8 mouse cellular contexts compared by ENCODE assay signal in genomic region chr6:30509265-30510239, GRCm38 (mm10). TPM values are rescaled to one million over a fixed set of nuclear protein-coding genes. Genes with fewer than 3 reads are reported as not detected.
DNase-seq lines count a peak whose midpoint lies in the region; ATAC-seq and TF ChIP-seq lines count a peak whose summit lies in the region.

Gene Tmem209, minus strand, starts transcription at chr6:30509783.
Gene Ssmem1, plus strand, starts transcription at chr6:30509849.

- intact Hi-C loops in heart, postnatal 25 days (cut with DNase I), result no loop called here

- WGBS in forebrain, embryonic 15.5 days, result under 1% methylated on average over 37 of the region's 37 CpGs
- WGBS in lung, adult 2 months, result 1% methylated on average over 37 of the region's 37 CpGs

- peaks cover 5 to 7% of the 10 kb centered on the region in 2 experiments; a peak in 3 of 4 replicates for H3K4me1 ChIP-seq in ES-E14 (ENCODE audit: control insufficient read depth in 2 of 2, insufficient read depth in 2 of 2, low read length in 2 of 2, poor library complexity in 1 of 2)
- peaks cover 13% of the 10 kb centered on the region for H3K4me1 ChIP-seq in forebrain, embryonic 15.5 days
- peaks cover 2% of the 10 kb centered on the region; the same call in 1 of the 2 replicates for H3K4me1 ChIP-seq in lung, adult 2 months (ENCODE audit: control insufficient read depth, insufficient read depth, low read length)

- in situ Hi-C loops in ES-E14 (cut with MboI; ENCODE audit: low sequenced_read_pairs in 2 of 2, unreplicated experiment in 2 of 2), result no loop called here

- H3K36me3 ChIP-seq in ES-E14 (ENCODE audit: control insufficient read depth, insufficient read depth, low read length, poor library complexity, severe bottlenecking), result peaks cover 12% of the 10 kb centered on the region
- H3K36me3 ChIP-seq in forebrain, embryonic 15.5 days, result 0 out of 2 replicates have a peak, but pooled peaks cover 12% of the 10 kb centered on the region

- H3K4me3 ChIP-seq in ES-E14 (ENCODE audit: insufficient read depth in 1 of 2, low read depth in 1 of 2, low read length in 2 of 2, poor library complexity in 1 of 2, severe bottlenecking in 1 of 2), result peak within 1 kb of the TSS; percentile 81 to 95
- H3K4me3 ChIP-seq in forebrain, embryonic 15.5 days, result peak within 1 kb of the TSS; percentile 60
- peak within 1 kb of the TSS; percentile 90 for H3K4me3 ChIP-seq in lung, adult 2 months (replicated peaks; ENCODE audit: extremely low read depth, low read depth, low read length)

- peak; percentile 97 for DNase-seq in ES-E14 (ENCODE audit: low read depth, low spot score)
- DNase-seq in cerebellum, adult 11-12 months, result peak; percentile 98
- peak; percentile 99 for DNase-seq in heart, postnatal 25 days (ENCODE audit: low spot score)
- peak; percentile 98 to 99 for DNase-seq in layer of hippocampus, adult 18-20 months (ENCODE audit: low spot score in 2 of 2)
- DNase-seq in lung, adult 2 months, result peak; percentile 99
- peak; percentile 98 to 99 for DNase-seq in thymus, adult 18-20 months

- peak; percentile 99 for TF ChIP-seq POLR2A in lung, adult 2 months (IDR thresholded peaks at IDR 0.05; ENCODE audit: borderline replicate concordance, extremely low read depth, low read depth, low read length)

- peak; percentile 99 for ATAC-seq in forebrain, embryonic 15.5 days (replicated peaks)
- ATAC-seq in neutrophil, adult 5-6 weeks (ENCODE audit: extremely low read depth, insufficient number of reproducible peaks, low FRiP score, poor library complexity, severe bottlenecking), result peak; percentile 97

- H3K9ac ChIP-seq in ES-E14 (ENCODE audit: insufficient read depth, low read depth, low read length, poor library complexity, severe bottlenecking), result peak within 1 kb of the TSS; percentile 99
- peak within 1 kb of the TSS; percentile 75 for H3K9ac ChIP-seq in forebrain, embryonic 15.5 days (replicated peaks)

- H3K9me3 ChIP-seq in ES-E14 (ENCODE audit: control insufficient read depth, insufficient read depth, low read depth, low read length), result no peaks in the 10 kb centered on the region
- H3K9me3 ChIP-seq in forebrain, embryonic 15.5 days, result no peaks in the 10 kb centered on the region

- H3K27ac ChIP-seq in ES-E14 (ENCODE audit: insufficient read depth, low read depth, low read length, poor library complexity, severe bottlenecking), result peak within 1 kb of the TSS; percentile 91
- peak within 1 kb of the TSS; percentile 93 for H3K27ac ChIP-seq in forebrain, embryonic 15.5 days (replicated peaks)

- H3K27me3 ChIP-seq in forebrain, embryonic 15.5 days, result no peaks in the 10 kb centered on the region

- TF ChIP-seq CTCF in lung, adult 2 months (IDR thresholded peaks at IDR 0.05; ENCODE audit: insufficient read depth, low read length), result no peak

- peak within 1 kb of the TSS; percentile 64 for H3K4me2 ChIP-seq in forebrain, embryonic 15.5 days (replicated peaks)

TF ChIP-seq in ES-E14, 5 proteins besides CTCF, POLR2A, EP300 and RAD21:
- peak; percentile 99 for TF ChIP-seq CHD2 (IDR thresholded peaks at IDR 0.05; ENCODE audit: low read depth, low read length)
- peak; percentile 49; the same call in 1 of the 2 replicates for TF ChIP-seq HCFC1 (IDR thresholded peaks at IDR 0.05; ENCODE audit: borderline replicate concordance, insufficient read depth, low read length)
- TF ChIP-seq ZNF384 (IDR thresholded peaks at IDR 0.05; ENCODE audit: low read depth, low read length), result no peak
- no peak for TF ChIP-seq ZC3H11A (IDR thresholded peaks at IDR 0.05; ENCODE audit: borderline replicate concordance, low read depth, low read length)
- peak; percentile 78 for TF ChIP-seq MAFK (IDR thresholded peaks at IDR 0.05; ENCODE audit: insufficient read depth, low read depth, low read length)

RNA-seq across cellular contexts. Expression of gene Tmem209, which starts in this region (rescaled TPM):
- total RNA-seq in ES-E14 (2012; rRNA removed), result 104 and 138 TPM in 2 replicates
- polyA plus RNA-seq in forebrain, embryonic 15.5 days (2015; fragmentation: Nextera tagmentation; extraction: Ambion mirVana), result 32.6 and 34.1 TPM in 2 replicates
- total RNA-seq in heart, postnatal 25 days (2021), result 1 to 10 TPM; 7.5 TPM
- total RNA-seq in layer of hippocampus, adult 18-20 months (2021), result 10 to 100 TPM; 18.6 to 23.3 TPM
- 31.4 and 40.3 TPM in 2 replicates for polyA plus RNA-seq in lung, adult 2 months (2012; rRNA removed)
- 29.7 and 34.4 TPM in 2 replicates for total RNA-seq in neutrophil, adult 5-6 weeks (2017)

RNA-seq across cellular contexts. Expression of gene Ssmem1, which starts in this region (rescaled TPM):
- 0.37 and 0.58 TPM in 2 replicates for total RNA-seq in ES-E14 (2012; rRNA removed)
- polyA plus RNA-seq in forebrain, embryonic 15.5 days (2015; fragmentation: Nextera tagmentation; extraction: Ambion mirVana), result 0.14 TPM in 1 of 2 replicates, not detected in the other
- total RNA-seq in heart, postnatal 25 days (2021), result under 1 TPM in 1 of 2 experiments, not detected in 1; 0.25 TPM
- under 1 TPM; 0.54 to 0.63 TPM for total RNA-seq in layer of hippocampus, adult 18-20 months (2021)
- not detected in 2 replicates for polyA plus RNA-seq in lung, adult 2 months (2012; rRNA removed)
- 0.86 TPM in 1 of 2 replicates, not detected in the other for total RNA-seq in neutrophil, adult 5-6 weeks (2017)

Comparison
In these comparisons a context has a peak if more than half of its experiments do, and no peak if none do; other contexts are left out.
1. Peak in every context shown above with its lines: DNase-seq, ATAC-seq, H3K4me3 ChIP-seq and H3K27ac ChIP-seq.